Mouse (Mus musculus) brain, embryonic 14.5 days (tissue): ENCODE data around the gene Slc39a13.

Experiments
- CTCF ChIP-seq: fragments of 200-500 bp; IDR thresholded peaks from 2 replicates; pipeline ENCODE4 v1.5.1; 2012; ENCODE audit warnings: inconsistent platforms, mild to moderate bottlenecking, moderate library complexity, borderline replicate concordance; ENCODE audit not compliant: insufficient read depth, insufficient read length; ENCODE audit errors: extremely low read depth
- POLR2A ChIP-seq: fragments of 200-500 bp; IDR thresholded peaks from 2 replicates; pipeline ENCODE4 v1.6.1; 2012; ENCODE audit warnings: mild to moderate bottlenecking, inconsistent platforms, borderline replicate concordance; ENCODE audit not compliant: poor library complexity, insufficient read depth, insufficient read length, severe bottlenecking; ENCODE audit errors: extremely low read depth

GRCm38 (mm10) chr2:91044727-91045126 lies 25.5 kb downstream of the Slc39a13 start:
- TF ChIP-seq CTCF (no peak), POLR2A (no peak)
